Mouse (Mus musculus) liver, adult 2 months (tissue): ENCODE data around the gene Hspa5.

ENCODE experiments used
- CTCF ChIP-seq: fragments of 200-500 bp; IDR thresholded peaks from 2 replicates; pipeline ENCODE4 v1.5.1; 2011; ENCODE audit warnings: low read depth, low read length, control low read depth
- POLR2A ChIP-seq: fragments of 200-500 bp; IDR thresholded peaks from 2 replicates; pipeline ENCODE4 v1.6.1; 2011; ENCODE audit warnings: low read length, control low read depth; ENCODE audit not compliant: insufficient read depth; ENCODE audit errors: extremely low read depth

GRCm38 (mm10) chr2:34754551-34755358 is 17.0 kb upstream of the Hspa5 start, which contains the start of gene Gapvd1:
- no peak; the same call in 1 of the 2 replicates for TF ChIP-seq POLR2A
- TF ChIP-seq CTCF, result no peak
